Mouse (Mus musculus): ENCODE data around the gene Nqo2.
A peak's percentile ranks its signal among the peaks of the same experiment; 100 is the strongest.
"Not testable (repeated sequence)": the region's sequence is repeated elsewhere in the genome, so short reads cannot be mapped to it uniquely, and the experiment has no call there.

Gene Nqo2

GRCm38 (mm10) chr13:33964206-33965046 lies at the start of gene Nqo2:
Gene Nqo2 (plus strand): TSS chr13:33964687.
- DNase-seq: peak; percentile 60

DNA sequence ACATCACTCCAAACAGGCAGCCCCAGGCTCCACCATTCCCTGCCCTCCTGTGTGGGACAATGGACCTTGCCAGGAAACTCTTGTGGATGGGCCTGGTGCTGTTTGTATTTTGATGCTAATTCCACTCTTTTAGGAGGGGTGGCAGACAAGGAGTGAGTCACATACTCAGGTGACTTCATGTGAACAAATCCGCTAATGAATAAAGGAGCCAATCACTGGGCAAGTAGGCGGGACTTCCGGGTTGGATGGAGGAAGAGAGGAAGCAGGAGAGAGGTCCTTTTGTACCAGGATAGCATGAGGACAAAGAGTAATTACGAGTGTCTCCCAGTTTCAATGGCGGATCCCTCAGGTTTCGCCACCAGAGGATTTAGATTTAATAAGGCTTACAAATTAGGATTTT lies 43.4 kb upstream of the Nqo2 start:
- DNase-seq: no peak

- no peak for DNase-seq
Measured at GRCm38 (mm10) chr13:33921699-33922098, 42.8 kb upstream of the Nqo2 start.

GRCm38 (mm10) chr13:33930281-33930680 lies 34.2 kb upstream of the Nqo2 start:
- no peak for DNase-seq

DNA sequence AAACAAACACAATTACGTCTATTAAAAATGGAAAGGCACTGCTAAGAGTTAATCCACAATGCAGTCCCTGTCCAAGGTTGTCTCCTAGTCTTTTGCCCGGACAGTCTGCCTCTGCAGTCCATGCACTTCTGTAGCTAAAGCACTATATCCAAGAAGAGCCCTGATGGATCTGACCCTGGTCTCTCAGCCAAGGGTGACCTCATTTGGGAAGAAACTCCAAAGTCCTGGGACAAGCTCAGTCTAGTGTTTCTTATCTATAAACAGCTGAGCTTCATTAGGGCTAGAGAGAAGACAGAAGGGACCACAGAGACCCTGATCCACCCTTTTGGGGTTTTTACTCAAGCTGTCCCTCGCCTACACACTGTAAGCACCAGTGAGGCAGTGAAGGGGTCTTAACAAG lies 33.6 kb upstream of the Nqo2 start:
- peak; percentile 5 for DNase-seq

- DNase-seq: no peak
Measured at GRCm38 (mm10) chr13:33934743-33935142, 29.7 kb upstream of the Nqo2 start.

- DNase-seq: peak; percentile 75
Measured at GRCm38 (mm10) chr13:33935465-33936181, 28.9 kb upstream of the Nqo2 start.

GRCm38 (mm10) chr13:33937151-33937550 lies 27.3 kb upstream of the Nqo2 start:
- no peak for DNase-seq

GRCm38 (mm10) chr13:33937587-33937986 lies 26.9 kb upstream of the Nqo2 start:
- DNase-seq: not testable (repeated sequence)

DNA sequence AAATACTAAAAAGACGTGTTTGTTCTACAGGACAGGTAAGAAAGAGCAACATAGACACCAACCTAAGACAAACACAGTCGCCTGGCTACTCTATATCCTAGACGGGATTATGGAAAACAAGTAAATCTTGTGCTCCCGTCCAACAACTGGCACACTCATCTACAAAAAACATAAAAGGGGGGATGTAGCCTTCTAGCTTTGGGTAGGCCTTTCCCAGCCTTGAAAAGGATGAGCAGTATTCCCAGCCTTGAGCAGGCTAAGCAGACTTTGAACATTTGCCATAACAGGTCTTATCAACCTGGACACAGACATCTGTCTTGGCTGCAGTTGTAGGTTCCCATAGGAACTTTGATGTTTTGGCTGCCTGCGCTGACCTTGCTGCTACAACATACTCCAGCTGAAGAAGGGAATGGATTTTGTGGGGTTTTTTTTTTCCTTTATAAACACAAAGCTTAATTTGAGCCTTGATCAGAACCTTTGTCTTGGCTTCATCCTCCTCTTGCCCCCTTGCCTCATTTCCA lies 23.1 kb upstream of the Nqo2 start:
- DNase-seq: no peak

DNA sequence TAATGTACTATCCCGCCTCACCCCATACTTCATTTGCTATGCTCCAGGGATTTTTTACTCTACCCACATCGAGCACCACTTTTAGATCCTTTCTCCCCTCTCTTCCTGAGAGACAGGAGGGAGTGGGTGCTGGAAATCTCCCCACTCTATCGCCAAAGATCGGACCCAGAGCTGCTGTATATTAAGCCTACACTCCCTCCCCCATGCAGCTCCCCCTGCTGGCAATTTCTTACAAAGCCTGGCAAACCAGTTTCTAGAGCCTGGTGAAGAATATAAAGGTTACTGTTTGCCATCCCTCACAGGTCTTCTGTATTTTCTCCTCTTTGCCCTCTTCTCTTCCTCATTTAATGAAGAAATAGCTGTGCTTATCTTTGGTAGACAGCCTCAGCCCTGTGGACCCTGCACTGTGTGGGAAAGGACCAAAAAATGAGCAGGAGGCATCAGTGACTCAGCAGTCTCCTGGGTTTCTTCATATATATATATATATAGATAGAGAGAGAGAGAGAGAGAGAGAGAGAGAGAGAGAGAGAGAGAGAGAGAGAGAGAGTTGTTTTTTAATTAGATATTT lies 22.2 kb upstream of the Nqo2 start:
- peak; percentile 56 for DNase-seq

DNA sequence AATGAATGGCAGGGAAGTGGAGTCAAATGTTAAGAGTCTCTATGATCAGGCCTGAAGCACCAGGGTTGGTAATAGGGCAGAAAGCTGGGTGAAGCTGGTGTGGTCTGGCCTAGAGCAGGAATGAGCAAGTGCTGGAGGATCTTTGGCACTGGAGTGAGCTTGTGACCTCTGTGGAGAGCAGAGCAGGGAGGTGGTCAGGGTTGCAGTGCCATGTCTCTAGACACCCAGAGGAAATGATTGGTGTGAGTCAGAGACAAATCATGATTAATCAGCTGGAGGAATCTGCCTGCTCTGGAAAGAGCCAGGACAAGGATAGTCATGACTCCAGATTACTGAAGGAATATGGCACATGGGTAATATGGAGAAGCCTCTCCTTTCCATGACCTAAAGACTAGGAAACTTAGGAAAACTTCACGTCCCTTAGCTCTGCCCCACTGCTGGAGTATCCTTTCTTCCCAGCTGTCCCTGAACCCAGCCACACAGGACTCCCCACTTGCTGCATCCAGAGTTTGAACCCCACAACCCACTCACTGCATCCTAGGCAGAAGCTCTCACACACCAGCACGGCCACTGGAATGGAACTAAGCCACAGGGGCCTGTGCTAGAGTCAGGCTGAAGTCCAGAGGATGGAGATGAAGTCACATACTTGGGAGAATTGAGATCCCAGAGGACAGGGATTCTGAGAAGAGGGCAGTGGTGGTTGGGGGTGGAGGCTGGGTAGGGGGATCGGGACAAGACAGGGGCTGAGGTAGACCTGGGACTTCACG lies 13.0 kb upstream of the Nqo2 start:
- no peak for DNase-seq

GRCm38 (mm10) chr13:33952075-33952449 lies 12.4 kb upstream of the Nqo2 start:
- DNase-seq: no peak

DNA sequence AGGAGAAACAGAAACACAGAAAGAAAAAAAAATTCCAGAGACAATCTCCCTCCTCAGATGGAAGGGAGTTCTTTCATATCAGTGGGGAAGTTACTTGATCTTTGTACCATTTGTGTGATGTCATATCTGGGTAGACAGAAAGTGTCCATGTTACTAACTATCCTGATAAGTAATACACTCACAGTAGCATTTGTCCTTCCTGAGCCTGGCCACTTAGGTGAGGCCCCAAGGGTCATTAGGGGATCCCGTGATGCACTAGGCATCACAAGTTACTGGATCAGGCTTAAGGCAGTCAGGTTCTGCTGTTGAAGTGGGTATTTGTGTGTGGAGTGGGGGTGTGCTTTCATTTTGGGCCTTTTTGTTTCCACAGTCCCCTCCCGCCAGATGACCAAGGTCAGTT lies 11.5 kb upstream of the Nqo2 start:
- DNase-seq: no peak

- peak; percentile 42 for DNase-seq
Measured at GRCm38 (mm10) chr13:33956571-33957421, 7.7 kb upstream of the Nqo2 start.

GRCm38 (mm10) chr13:33959771-33960170 lies 4.7 kb upstream of the Nqo2 start:
- no peak for DNase-seq

DNA sequence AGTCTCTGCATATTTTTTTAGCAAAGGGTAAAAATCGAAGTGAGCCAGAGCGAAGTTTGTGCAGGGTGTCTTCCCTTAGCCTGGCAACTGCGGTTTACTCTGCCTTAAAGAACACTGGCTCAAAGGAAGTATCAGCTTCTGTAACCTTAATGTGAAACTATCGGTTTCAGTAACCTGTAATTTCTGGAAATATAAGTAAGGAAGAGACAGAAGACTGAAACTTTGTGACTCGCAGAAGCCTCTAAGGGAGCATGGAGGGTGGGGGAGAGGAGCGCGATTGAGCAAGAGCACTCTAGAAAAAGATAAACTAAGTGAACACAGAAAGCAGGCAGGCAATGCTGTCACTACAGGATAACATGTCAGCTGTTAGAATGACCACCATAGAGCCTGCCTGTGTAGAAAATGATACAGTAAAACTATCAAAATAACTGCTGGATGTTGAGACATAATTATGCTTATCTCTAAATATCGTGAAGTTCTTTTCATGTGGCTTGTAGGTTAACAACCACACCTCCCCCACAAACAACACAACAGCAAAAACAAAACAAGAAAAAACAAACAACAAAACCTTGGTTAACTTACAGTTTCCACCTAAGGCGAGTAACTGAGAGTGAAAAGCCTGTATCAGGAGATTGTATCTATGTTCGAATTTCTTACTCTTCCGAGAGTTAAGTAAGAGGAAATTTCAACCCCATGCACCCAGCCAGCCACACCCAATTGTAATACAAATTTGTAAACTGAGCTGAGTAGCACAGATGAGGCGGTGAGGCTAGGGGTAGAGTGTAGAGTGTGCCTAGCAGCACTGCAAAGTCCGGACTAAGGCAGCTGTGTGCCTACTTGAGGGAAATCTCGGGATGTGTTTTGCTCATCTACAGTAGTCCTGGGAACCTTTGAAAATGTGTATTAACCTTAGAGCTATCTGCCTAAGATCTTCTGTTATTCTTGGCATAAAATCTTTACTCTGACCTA lies 853 bp downstream of the Nqo2 start:
- DNase-seq: peak; percentile 26

GRCm38 (mm10) chr13:33966025-33966412 lies 1.5 kb downstream of the Nqo2 start:
- no peak for DNase-seq

DNA sequence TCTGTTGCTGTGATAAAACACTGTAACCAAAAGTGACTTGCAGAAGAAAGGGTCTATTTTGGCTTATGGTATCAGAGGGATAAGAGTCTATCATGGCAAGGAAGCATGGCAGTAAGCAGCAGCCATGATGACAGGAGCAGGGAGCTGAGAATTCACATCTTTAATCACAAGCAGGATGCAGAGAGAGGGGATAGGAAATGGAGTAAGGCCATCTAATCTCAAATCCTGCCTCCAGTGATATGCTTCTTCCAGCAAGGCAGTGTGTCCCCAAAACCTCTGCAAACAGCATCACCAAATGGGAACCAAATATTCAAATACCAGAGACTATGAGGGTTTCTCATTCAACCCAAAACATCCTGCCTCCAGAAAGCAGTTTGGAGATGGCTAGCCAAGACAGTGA lies 2.1 kb downstream of the Nqo2 start:
- no peak for DNase-seq

DNA sequence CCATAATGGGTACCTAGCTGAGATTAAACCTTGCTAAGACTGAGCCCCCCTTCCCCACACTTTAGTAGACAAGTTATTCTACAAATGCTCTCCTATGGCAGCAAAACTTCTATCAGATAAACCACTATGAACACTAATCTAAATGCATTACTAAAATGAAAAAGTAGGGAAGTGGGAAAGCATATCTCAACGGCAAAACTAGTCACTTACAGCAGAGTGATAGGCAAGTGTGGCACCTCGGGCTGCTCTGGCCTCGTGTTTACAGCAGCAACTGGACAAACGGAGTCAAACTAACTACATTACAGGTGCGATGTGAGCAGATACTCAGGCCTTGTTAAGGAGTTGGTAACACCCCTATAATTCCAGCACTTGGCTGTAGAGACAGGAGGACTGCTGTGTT lies 25.1 kb downstream of the Nqo2 start:
- DNase-seq: no peak

- peak; percentile 84 for DNase-seq
Measured at GRCm38 (mm10) chr13:33995197-33995596, 30.7 kb downstream of the Nqo2 start.

All from lung, postnatal 14 days (tissue).